Mouse (Mus musculus): ENCODE results near the gene Cenph. TPM values are rescaled to one million over a fixed set of nuclear protein-coding genes. Genes with fewer than 3 reads are reported as not detected.
"Not testable (repeated sequence)": the region's sequence is repeated elsewhere in the genome, so short reads cannot be mapped to it uniquely, and the experiment has no call there.

Gene Cenph
- polyA plus RNA-seq, 1 experiment = 1.6 TPM

- no peak for DNase-seq (ENCODE audit: low spot score)
These were observed 27.1 kb downstream of the Cenph start for GRCm38 (mm10) chr13:100748638-100749037.

GRCm38 (mm10) chr13:100746090-100746489 lies 29.6 kb downstream of the Cenph start:
- DNase-seq (ENCODE audit: low spot score) = no peak

GRCm38 (mm10) chr13:100744036-100744744 lies 31.5 kb downstream of the Cenph start, which contains the start of gene Mrps36:
Mrps36 (minus strand) TSS chr13:100744659.
- peak; percentile 82 for DNase-seq (ENCODE audit: low spot score)

- no peak for DNase-seq (ENCODE audit: low spot score)
These were observed 32.2 kb downstream of the Cenph start for GRCm38 (mm10) chr13:100743346-100744035.

- DNase-seq (ENCODE audit: low spot score) = no peak
These were observed 32.9 kb downstream of the Cenph start for GRCm38 (mm10) chr13:100742831-100743230.

- no peak for DNase-seq (ENCODE audit: low spot score)
These were observed 42.9 kb downstream of the Cenph start for GRCm38 (mm10) chr13:100732756-100733155.

- DNase-seq (ENCODE audit: low spot score) = not testable (repeated sequence)
These were observed 44.1 kb downstream of the Cenph start for GRCm38 (mm10) chr13:100731462-100732046.

- DNase-seq (ENCODE audit: low spot score) = peak; percentile 82
These were observed 44.9 kb downstream of the Cenph start, which contains the start of gene Cdk7 for GRCm38 (mm10) chr13:100730861-100731176. Cdk7 (minus strand) TSS chr13:100730939.

- no peak for DNase-seq (ENCODE audit: low spot score)
These were observed 45.4 kb downstream of the Cenph start for GRCm38 (mm10) chr13:100730153-100730860.

- DNase-seq (ENCODE audit: low spot score) = not testable (repeated sequence)
These were observed 47.2 kb downstream of the Cenph start for GRCm38 (mm10) chr13:100728530-100728929.

- DNase-seq (ENCODE audit: low spot score) = no peak
These were observed 47.6 kb downstream of the Cenph start for GRCm38 (mm10) chr13:100728086-100728485.

GRCm38 (mm10) chr13:100725194-100725593 lies 50.5 kb downstream of the Cenph start:
- no peak for DNase-seq (ENCODE audit: low spot score)

- no peak for DNase-seq (ENCODE audit: low spot score)
These were observed 51.5 kb downstream of the Cenph start for GRCm38 (mm10) chr13:100724051-100724754.

GRCm38 (mm10) chr13:100721656-100722055 lies 54.0 kb downstream of the Cenph start:
- DNase-seq (ENCODE audit: low spot score) = no peak

- DNase-seq (ENCODE audit: low spot score) = no peak
These were observed 60.2 kb downstream of the Cenph start for GRCm38 (mm10) chr13:100715467-100715866.

Other genes with a start within 250 kb of the Cenph start
- gene Ocln, start 223.2 kb downstream of the Cenph start, polyA plus RNA-seq (2012; rRNA removed) = 10.0 and 11.1 TPM in 2 replicates
- 13.9 and 14.9 TPM in 2 replicates for gene Marveld2, start 158.9 kb downstream of the Cenph start, polyA plus RNA-seq (2012; rRNA removed)
- 122 and 135 TPM in 2 replicates for gene Ak6, start 124.9 kb downstream of the Cenph start, polyA plus RNA-seq (2012; rRNA removed)
- 13.9 and 14.5 TPM in 2 replicates for gene Rad17, start 124.8 kb downstream of the Cenph start, polyA plus RNA-seq (2012; rRNA removed)
- 8.3 and 8.7 TPM in 2 replicates for gene Taf9, start 124.3 kb downstream of the Cenph start, polyA plus RNA-seq (2012; rRNA removed)
- gene Ccdc125, start 106.2 kb downstream of the Cenph start, polyA plus RNA-seq (2012; rRNA removed) = 8.8 and 9.1 TPM in 2 replicates
- 27.4 and 33.6 TPM in 2 replicates for gene Cdk7, start 45.0 kb downstream of the Cenph start, polyA plus RNA-seq (2012; rRNA removed)
- gene Mrps36, start 31.2 kb downstream of the Cenph start, polyA plus RNA-seq (2012; rRNA removed) = 75.0 and 84.5 TPM in 2 replicates
- gene Ccnb1, start 10.7 kb upstream of the Cenph start, polyA plus RNA-seq (2012; rRNA removed) = 3.1 and 3.2 TPM in 2 replicates
- gene Slc30a5, start 57.5 kb upstream of the Cenph start, polyA plus RNA-seq (2012; rRNA removed) = 44.7 and 48.8 TPM in 2 replicates